Mouse (Mus musculus) erythroblast, embryonic 14.5 days (primary cell): Measurements from ENCODE around the gene Sept8. TPM values are rescaled to one million over a fixed set of nuclear protein-coding genes. Genes with fewer than 3 reads are reported as not detected.
"Not testable (repeated sequence)": the region's sequence is repeated elsewhere in the genome, so short reads cannot be mapped to it uniquely, and the experiment has no call there.

Experiments
- H3K27me3 ChIP-seq: 2 replicates; pipeline ENCODE4 v1.6.1; 2012; ENCODE audit warnings: inconsistent platforms; ENCODE audit not compliant: control insufficient read depth
- H3K36me3 ChIP-seq: 2 replicates; pipeline ENCODE4 v1.6.1; 2012; ENCODE audit warnings: mild to moderate bottlenecking, inconsistent platforms; ENCODE audit not compliant: control insufficient read depth
- H3K4me1 ChIP-seq: 2 replicates; pipeline ENCODE4 v1.6.1; 2012; ENCODE audit warnings: inconsistent platforms; ENCODE audit not compliant: control insufficient read depth
- H3K4me3 ChIP-seq: replicated peaks from 2 replicates; pipeline ENCODE3; 2012; ENCODE audit warnings: moderate library complexity, mild to moderate bottlenecking, inconsistent platforms
- H3K9me3 ChIP-seq: 2 replicates; pipeline ENCODE4 v1.6.1; 2012; ENCODE audit warnings: low read length, inconsistent platforms, mixed read lengths; ENCODE audit not compliant: control insufficient read depth
- GATA1 ChIP-seq: IDR thresholded peaks from 2 replicates; pipeline ENCODE4 v1.6.1; 2012; ENCODE audit warnings: low read length, inconsistent platforms, mixed read lengths
- TAL1 ChIP-seq: IDR thresholded peaks from 3 replicates; pipeline ENCODE4 v1.6.1; 2012; ENCODE audit warnings: low read length, inconsistent platforms, mixed read lengths
- polyA plus RNA-seq: library from polyadenylated mRNA; stranded (reverse); fragments of >175 nt; gene quantifications from 2 replicates; pipeline ENCODE4 v1.2.3, GENCODE M21; 2012

The Sept8 gene
- polyA plus RNA-seq, 1 experiment: 7.8 TPM

GRCm38 (mm10) chr11:53550714-53551113 lies 31.7 kb downstream of the Sept8 start:
- peaks cover 25% of the 10 kb centered on the region for H3K4me1 ChIP-seq
- H3K36me3 ChIP-seq: peaks cover 5% of the 10 kb centered on the region; the same call in 1 of the 2 replicates
- 0 out of 2 replicates have a peak, but pooled peaks cover 2% of the 10 kb centered on the region for H3K9me3 ChIP-seq
- no peak for TF ChIP-seq TAL1
- TF ChIP-seq GATA1: no peak
- H3K4me3 ChIP-seq: no peak overlapping the region
- no peaks in the 10 kb centered on the region for H3K27me3 ChIP-seq

GRCm38 (mm10) chr11:53551754-53552153 lies 32.7 kb downstream of the Sept8 start:
- H3K9me3 ChIP-seq: 0 out of 2 replicates have a peak, but pooled peaks cover 2% of the 10 kb centered on the region

GRCm38 (mm10) chr11:53556529-53556928 lies 37.5 kb downstream of the Sept8 start:
- not testable (repeated sequence) for H3K4me3 ChIP-seq, H3K36me3 ChIP-seq, H3K4me1 ChIP-seq, H3K27me3 ChIP-seq, H3K9me3 ChIP-seq

More at GRCm38 (mm10) chr11:53551754-53552153, 32.7 kb downstream of the Sept8 start:
- TF ChIP-seq TAL1 (no peak), GATA1 (no peak)
- Histone ChIP-seq H3K4me1 (peaks cover 18% of the 10 kb centered on the region), H3K27me3 (no peaks in the 10 kb centered on the region), H3K4me3 (no peak overlapping the region), H3K36me3 (peaks cover 2% of the 10 kb centered on the region; the same call in 1 of the 2 replicates)

GRCm38 (mm10) chr11:53557992-53558391 lies 38.9 kb downstream of the Sept8 start:
- H3K9me3 ChIP-seq, H3K27me3 ChIP-seq, H3K36me3 ChIP-seq, H3K4me3 ChIP-seq: not testable (repeated sequence)
- H3K4me1 ChIP-seq: peaks cover 12% of the 10 kb centered on the region

GRCm38 (mm10) chr11:53559980-53560379 lies 40.9 kb downstream of the Sept8 start:
- H3K4me1 ChIP-seq: peaks cover 12% of the 10 kb centered on the region
- H3K4me3 ChIP-seq, H3K36me3 ChIP-seq, H3K27me3 ChIP-seq, H3K9me3 ChIP-seq: not testable (repeated sequence)

GRCm38 (mm10) chr11:53561986-53562385 lies 42.9 kb downstream of the Sept8 start:
- Histone ChIP-seq H3K9me3 (peaks cover 5% of the 10 kb centered on the region), H3K36me3 (no peaks in the 10 kb centered on the region), H3K4me3 (no peak overlapping the region), H3K4me1 (peaks cover 17% of the 10 kb centered on the region), H3K27me3 (no peaks in the 10 kb centered on the region)
- TF ChIP-seq TAL1 (no peak), GATA1 (no peak)

GRCm38 (mm10) chr11:53566646-53567045 lies 47.6 kb downstream of the Sept8 start:
- no peak for TF ChIP-seq TAL1
- no peak for TF ChIP-seq GATA1
- peaks cover 5% of the 10 kb centered on the region for H3K9me3 ChIP-seq
- H3K36me3 ChIP-seq: no peaks in the 10 kb centered on the region
- H3K27me3 ChIP-seq: no peaks in the 10 kb centered on the region
- H3K4me3 ChIP-seq: peak overlapping the region; percentile 95
- H3K4me1 ChIP-seq: peaks cover 29% of the 10 kb centered on the region

GRCm38 (mm10) chr11:53567224-53568014 lies 48.4 kb downstream of the Sept8 start, which contains the start of gene Kif3a:
Gene Kif3a (plus strand): TSS chr11:53567379.
- H3K36me3 ChIP-seq: no peaks in the 10 kb centered on the region
- TF ChIP-seq TAL1 (no peak), GATA1 (no peak)
- H3K4me1 ChIP-seq: peaks cover 21% of the 10 kb centered on the region
- H3K9me3 ChIP-seq: peaks cover 5% of the 10 kb centered on the region
- no peaks in the 10 kb centered on the region for H3K27me3 ChIP-seq
- peak within 1 kb of the TSS; percentile 95 for H3K4me3 ChIP-seq

- no peak overlapping the region for H3K4me3 ChIP-seq
- TF ChIP-seq TAL1 (no peak), GATA1 (no peak)
- H3K27me3 ChIP-seq: no peaks in the 10 kb centered on the region
- peaks cover 8% of the 10 kb centered on the region for H3K4me1 ChIP-seq
- H3K36me3 ChIP-seq: peaks cover 5% of the 10 kb centered on the region
- no peaks in the 10 kb centered on the region for H3K9me3 ChIP-seq
Observed at GRCm38 (mm10) chr11:53580562-53580961, 61.5 kb downstream of the Sept8 start.

GRCm38 (mm10) chr11:53583151-53583550 lies 64.1 kb downstream of the Sept8 start:
- H3K4me1 ChIP-seq: peaks cover 11% of the 10 kb centered on the region
- no peak overlapping the region for H3K4me3 ChIP-seq
- H3K36me3 ChIP-seq: peaks cover 5% of the 10 kb centered on the region
- H3K27me3 ChIP-seq: no peaks in the 10 kb centered on the region
- TF ChIP-seq GATA1 (no peak), TAL1 (no peak)
- no peaks in the 10 kb centered on the region for H3K9me3 ChIP-seq
